Mouse (Mus musculus) stomach, postnatal 0 days (tissue): ENCODE results near the gene Trappc6a.

Experiments used
- CTCF ChIP-seq: IDR thresholded peaks from 2 replicates; pipeline ENCODE4 v1.5.1; 2016; ENCODE audit warnings: antibody characterized with exemption, low read depth, mild to moderate bottlenecking, moderate library complexity
- EP300 ChIP-seq: optimal IDR thresholded peaks from 2 replicates; pipeline ENCODE3; 2016; ENCODE audit warnings: antibody characterized with exemption

GRCm38 (mm10) chr7:19520032-19520431, 11.8 kb downstream of the Trappc6a start:
- TF ChIP-seq CTCF, result no peak
- no peak for TF ChIP-seq EP300
